Mouse (Mus musculus): Measurements from ENCODE around the gene Hspb9.

The Hspb9 gene

GRCm38 (mm10) chr11:100759611-100760233 is 46.1 kb downstream of the Hspb9 start, which contains the start of gene Kcnh4:
Gene Kcnh4, minus strand, starts transcription at chr11:100759942.
- peak; percentile 66 to 68 for DNase-seq (ENCODE audit: low spot score in 2 of 2)

DNA sequence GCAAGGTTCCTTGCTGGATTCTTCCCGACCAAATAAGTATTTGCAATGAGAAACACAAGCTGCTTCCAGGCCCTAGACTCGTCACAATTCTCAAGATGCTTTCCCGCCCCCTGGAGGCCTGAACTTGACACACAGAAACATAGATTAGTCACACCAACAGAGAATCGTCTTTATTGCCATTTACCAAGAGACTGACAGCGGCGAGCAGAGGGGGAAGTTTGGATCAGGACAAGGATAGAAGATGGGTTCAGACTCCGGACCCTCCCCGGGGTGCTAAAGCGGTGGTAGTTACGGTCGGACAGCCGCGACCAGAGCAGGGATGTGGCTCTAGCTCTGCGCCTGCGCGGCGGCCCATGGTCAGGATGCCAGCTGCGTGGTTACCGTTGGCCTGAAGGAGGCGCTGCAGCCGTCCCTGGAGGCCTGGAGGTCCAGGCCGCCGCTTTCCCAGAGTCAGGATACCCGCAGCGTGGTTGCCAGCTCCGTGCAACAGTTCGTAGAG is 47.9 kb downstream of the Hspb9 start:
- DNase-seq (ENCODE audit: low spot score in 2 of 2): peak; percentile 58 to 80

GRCm38 (mm10) chr11:100762831-100763230 is 49.2 kb downstream of the Hspb9 start, which contains the start of gene Hcrt:
Gene Hcrt, minus strand, starts transcription at chr11:100762931.
- no peak for DNase-seq (ENCODE audit: low spot score in 2 of 2)
